Comparison of ENCODE assay signal across 8 mouse cellular contexts in genomic region chr11:101552476-101553300, GRCm38 (mm10). TPM values are rescaled to one million over a fixed set of nuclear protein-coding genes. Genes with fewer than 3 reads are reported as not detected.
DNase-seq lines count a peak whose midpoint lies in the region; ATAC-seq and TF ChIP-seq lines count a peak whose summit lies in the region.

No protein-coding gene starts in this region.

- no peak for TF ChIP-seq CTCF in G1E (IDR thresholded peaks at IDR 0.05; ENCODE audit: low read depth, low read length)
- TF ChIP-seq CTCF in layer of hippocampus, adult 2 months (conservative IDR thresholded peaks at IDR 0.05), result peak; percentile 60
- peak; percentile 50 for TF ChIP-seq CTCF in lung, embryonic 14.5 days (IDR thresholded peaks at IDR 0.05; ENCODE audit: low read depth)

- H3K27me3 ChIP-seq in G1E (ENCODE audit: insufficient read depth, low read length), result no peaks in the 10 kb centered on the region
- no peaks in the 10 kb centered on the region for H3K27me3 ChIP-seq in forebrain, embryonic 15.5 days
- H3K27me3 ChIP-seq in lung, embryonic 14.5 days (ENCODE audit: insufficient read depth, low read length), result no peaks in the 10 kb centered on the region

- H3K9me3 ChIP-seq in G1E (replicated peaks), result no peaks in the 10 kb centered on the region
- no peaks in the 10 kb centered on the region for H3K9me3 ChIP-seq in forebrain, embryonic 15.5 days
- H3K9me3 ChIP-seq in lung, embryonic 14.5 days (ENCODE audit: low read depth, low read length), result no peaks in the 10 kb centered on the region

- peak overlapping the region; percentile 73 for H3K4me3 ChIP-seq in G1E (ENCODE audit: low read depth, low read length)
- H3K4me3 ChIP-seq in forebrain, embryonic 15.5 days, result peak overlapping the region; percentile 84
- peak overlapping the region; percentile 82 for H3K4me3 ChIP-seq in layer of hippocampus, adult 2 months
- H3K4me3 ChIP-seq in lung, embryonic 14.5 days (ENCODE audit: low read depth, low read length), result peak overlapping the region; percentile 70

- DNase-seq in G1E (ENCODE audit: low spot score), result peak; percentile 90
- peak; percentile 99 for DNase-seq in cerebellum, adult 11-12 months
- peak; percentile 88 to 96 for DNase-seq in heart, postnatal 36 days
- peak; percentile 99 to 100 for DNase-seq in layer of hippocampus, adult 2 months (ENCODE audit: low spot score in 2 of 2)
- peak; percentile 98 for DNase-seq in lung, embryonic 14.5 days
- peak; percentile 77 for DNase-seq in ovary, postnatal 10 days (ENCODE audit: low spot score)
- peak; percentile 95 for DNase-seq in thymus, postnatal 14 days

- H3K9ac ChIP-seq in forebrain, embryonic 15.5 days (replicated peaks), result peak overlapping the region; percentile 73
- peak overlapping the region; percentile 78 for H3K9ac ChIP-seq in lung, embryonic 14.5 days

- H3K4me2 ChIP-seq in forebrain, embryonic 15.5 days (replicated peaks), result peak overlapping the region; percentile 57
- H3K4me2 ChIP-seq in lung, embryonic 14.5 days, result peak overlapping the region; percentile 66

- WGBS in forebrain, embryonic 15.5 days, result under 1% methylated on average over 37 of the region's 37 CpGs
- WGBS in lung, embryonic 14.5 days, result under 1% methylated on average over 37 of the region's 37 CpGs

- peaks cover 24% of the 10 kb centered on the region for H3K4me1 ChIP-seq in G1E (ENCODE audit: insufficient read depth, low read depth, low read length)
- peaks cover 42% of the 10 kb centered on the region for H3K4me1 ChIP-seq in forebrain, embryonic 15.5 days
- H3K4me1 ChIP-seq in lung, embryonic 14.5 days (ENCODE audit: insufficient read depth), result 0 out of 2 replicates have a peak, but pooled peaks cover 4% of the 10 kb centered on the region

- ATAC-seq in G1E (ENCODE audit: extremely low read depth, insufficient number of reproducible peaks, low FRiP score, poor library complexity, severe bottlenecking), result peak; percentile 87
- peak; percentile 98 for ATAC-seq in forebrain, embryonic 15.5 days (replicated peaks)
- peak; percentile 99 for ATAC-seq in lung, embryonic 14.5 days (ENCODE audit: insufficient read depth)

- H3K36me3 ChIP-seq in G1E (replicated peaks), result peaks cover 45% of the 10 kb centered on the region
- H3K36me3 ChIP-seq in forebrain, embryonic 15.5 days, result peaks cover 9% of the 10 kb centered on the region; the same call in 1 of the 2 replicates
- peaks cover 31% of the 10 kb centered on the region for H3K36me3 ChIP-seq in lung, embryonic 14.5 days (ENCODE audit: insufficient read depth)

- H3K27ac ChIP-seq in forebrain, embryonic 15.5 days (replicated peaks), result peak overlapping the region; percentile 98
- peak overlapping the region; percentile 98 for H3K27ac ChIP-seq in layer of hippocampus, adult 2 months
- peak overlapping the region; percentile 91 for H3K27ac ChIP-seq in lung, embryonic 14.5 days (ENCODE audit: low read depth)

- intact Hi-C loops in heart, postnatal 36 days (cut with DNase I), result loop anchor here (5.0 kb wide), 1 partner anchor 85 kb away; the partner anchor contains the start of gene Vat1

RNA-seq across cellular contexts. Expression of gene Nbr1, which starts 0.7 kb away (rescaled TPM):
- total RNA-seq in G1E (2014; fragmentation: Nextera tagmentation), result 102 and 109 TPM in 2 replicates
- total RNA-seq in G1E (2017), result 97.6 and 99.4 TPM in 2 replicates
- polyA plus RNA-seq in G1E (2012), result 43.8 and 45.6 TPM in 2 replicates
- polyA plus RNA-seq in forebrain, embryonic 15.5 days (2015; fragmentation: Nextera tagmentation; extraction: Ambion mirVana), result 116 and 130 TPM in 2 replicates
- 10 to 100 TPM; 94.3 to 99.5 TPM for total RNA-seq in heart, postnatal 36 days (2021)
- total RNA-seq in layer of hippocampus, adult 2 months (2021), result 100 to 1,000 TPM; 199 to 221 TPM
- 59.2 and 62.4 TPM in 2 replicates for polyA plus RNA-seq in lung, embryonic 14.5 days (2014; fragmentation: Nextera tagmentation; extraction: Ambion mirVana)

RNA-seq across cellular contexts. Expression of gene Brca1, which starts 0.9 kb away (rescaled TPM):
- total RNA-seq in G1E (2014; fragmentation: Nextera tagmentation) (69.3 and 175 TPM in 2 replicates), G1E (2017) (67.5 and 71.0 TPM in 2 replicates)
- 16.7 and 35.0 TPM in 2 replicates for polyA plus RNA-seq in G1E (2012)
- polyA plus RNA-seq in forebrain, embryonic 15.5 days (2015; fragmentation: Nextera tagmentation; extraction: Ambion mirVana), result 5.6 and 7.1 TPM in 2 replicates
- total RNA-seq in heart, postnatal 36 days (2021), result under 1 TPM; 0.31 to 0.51 TPM
- 1 to 10 TPM; 1.3 TPM for total RNA-seq in layer of hippocampus, adult 2 months (2021)
- polyA plus RNA-seq in lung, embryonic 14.5 days (2014; fragmentation: Nextera tagmentation; extraction: Ambion mirVana), result 20.9 and 21.0 TPM in 2 replicates

RNA-seq across cellular contexts. Expression of gene Tmem106a, which starts 29.4 kb away (rescaled TPM):
- total RNA-seq in G1E (2014; fragmentation: Nextera tagmentation) (3.4 and 7.8 TPM in 2 replicates), G1E (2017) (1.6 and 2.9 TPM in 2 replicates)
- polyA plus RNA-seq in G1E (2012), result 1.00 and 1.0 TPM in 2 replicates
- polyA plus RNA-seq in forebrain, embryonic 15.5 days (2015; fragmentation: Nextera tagmentation; extraction: Ambion mirVana), result 2.0 and 2.3 TPM in 2 replicates
- 1 to 10 TPM; 3.6 to 4.7 TPM for total RNA-seq in heart, postnatal 36 days (2021)
- total RNA-seq in layer of hippocampus, adult 2 months (2021), result 1 to 10 TPM; 2.4 to 4.2 TPM
- 3.3 and 5.2 TPM in 2 replicates for polyA plus RNA-seq in lung, embryonic 14.5 days (2014; fragmentation: Nextera tagmentation; extraction: Ambion mirVana)

RNA-seq across cellular contexts. Expression of gene Gm11634, which starts 46.4 kb away (rescaled TPM):
- total RNA-seq in G1E (2014; fragmentation: Nextera tagmentation) (not detected in 2 replicates), G1E (2017) (not detected in 2 replicates)
- polyA plus RNA-seq in G1E (2012), result not detected in 2 replicates
- polyA plus RNA-seq in forebrain, embryonic 15.5 days (2015; fragmentation: Nextera tagmentation; extraction: Ambion mirVana), result not detected in 2 replicates
- total RNA-seq in heart, postnatal 36 days (2021), result not detected
- total RNA-seq in layer of hippocampus, adult 2 months (2021), result not detected
- not detected in 2 replicates for polyA plus RNA-seq in lung, embryonic 14.5 days (2014; fragmentation: Nextera tagmentation; extraction: Ambion mirVana)

Comparison
In these comparisons a context has a peak if more than half of its experiments do, and no peak if none do; other contexts are left out.
1. Peak in every context shown above with its lines: DNase-seq, ATAC-seq, H3K4me3 ChIP-seq and H3K27ac ChIP-seq.
2. RNA of gene Brca1, which starts 0.9 kb away (total RNA-seq): 67.5 to 175 TPM in G1E; 1.3 TPM in layer of hippocampus, adult 2 months and 0.31 to 0.51 TPM in heart, postnatal 36 days; every median in the first group is over 10 times any median in the second.